Mouse (Mus musculus): ENCODE measurements around the gene Medag. TPM values are rescaled to one million over a fixed set of nuclear protein-coding genes. Genes with fewer than 3 reads are reported as not detected.

Medag gene
- polyA plus RNA-seq, 1 experiment from 2014 or later: 0.24 TPM

DNA sequence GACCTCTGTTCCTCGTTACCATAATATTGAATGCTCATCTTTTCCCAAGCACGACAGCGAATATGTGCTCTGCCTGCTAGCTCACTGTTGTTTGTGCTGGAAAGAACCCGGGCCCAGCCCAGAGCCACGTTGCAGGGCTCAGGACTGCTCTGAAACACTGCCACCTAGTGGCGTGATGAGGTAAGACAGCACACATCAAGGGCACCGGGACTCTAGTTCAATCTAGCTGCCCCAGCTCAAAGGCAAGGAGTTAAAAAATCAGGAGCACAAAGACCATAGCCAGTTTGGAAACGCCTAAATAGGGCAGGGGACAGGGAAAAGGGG, 35.7 kb upstream of the Medag start:
- 0 out of 2 replicates have a peak overlapping the region, but pooled peaks have one; percentile 11 for H3K4me2 ChIP-seq (ENCODE audit: low read length)

DNA sequence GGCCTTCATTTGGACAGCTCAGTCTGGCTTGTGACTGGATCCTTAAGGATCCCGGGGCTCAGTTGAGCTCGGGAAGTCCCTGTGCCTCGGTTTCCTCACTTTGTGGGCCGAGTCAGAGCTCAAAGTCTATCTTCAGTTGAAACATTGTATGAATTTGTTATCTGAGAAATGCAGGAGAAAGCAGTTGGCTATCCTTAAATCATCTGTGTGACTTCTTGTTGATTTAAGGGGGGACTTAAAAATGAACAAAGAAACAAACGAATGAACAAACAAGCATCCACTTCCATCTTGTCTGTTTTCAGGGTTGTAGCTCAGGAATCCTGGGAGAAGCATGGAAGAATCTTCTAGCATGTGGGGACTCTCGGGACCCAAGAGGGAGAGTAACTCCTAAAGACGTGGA, 35.2 kb upstream of the Medag start:
- Histone ChIP-seq H3K27me3 (ENCODE audit: insufficient read depth, low read length) (no peaks in the 10 kb centered on the region), H3K9me3 (replicated peaks; ENCODE audit: low read length) (no peaks in the 10 kb centered on the region), H3K36me3 (ENCODE audit: insufficient read depth, low read length) (no peaks in the 10 kb centered on the region), H3K4me1 (replicated peaks; ENCODE audit: insufficient read depth, low read length) (peaks cover 17% of the 10 kb centered on the region), H3K4me2 (ENCODE audit: low read length) (no peak overlapping the region), H3K9ac (ENCODE audit: low read depth, low read length) (no peak overlapping the region), H3K4me3 (replicated peaks; ENCODE audit: low read depth, low read length) (no peak overlapping the region), H3K27ac (no peak overlapping the region)
- DNase-seq (ENCODE audit: low spot score): no peak
- no peak for TF ChIP-seq CTCF (IDR thresholded peaks at IDR 0.05; ENCODE audit: low read depth)
- no peak for ATAC-seq (replicated peaks; ENCODE audit: low FRiP score, low read depth)
- 68% methylated on average over 7 of the region's 7 CpGs for WGBS

More for the DNA sequence above, 35.7 kb upstream of the Medag start:
- Histone ChIP-seq H3K27me3 (ENCODE audit: insufficient read depth, low read length) (no peaks in the 10 kb centered on the region), H3K9me3 (replicated peaks; ENCODE audit: low read length) (no peaks in the 10 kb centered on the region), H3K36me3 (ENCODE audit: insufficient read depth, low read length) (no peaks in the 10 kb centered on the region), H3K4me1 (replicated peaks; ENCODE audit: insufficient read depth, low read length) (peaks cover 17% of the 10 kb centered on the region), H3K27ac (no peak overlapping the region), H3K4me3 (replicated peaks; ENCODE audit: low read depth, low read length) (no peak overlapping the region), H3K9ac (ENCODE audit: low read depth, low read length) (no peak overlapping the region)
- DNase-seq (ENCODE audit: low spot score): peak; percentile 94
- WGBS: under 1% methylated on average over 8 of the region's 8 CpGs
- peak; percentile 74 for ATAC-seq (replicated peaks; ENCODE audit: low FRiP score, low read depth)
- peak; percentile 98 for TF ChIP-seq CTCF (IDR thresholded peaks at IDR 0.05; ENCODE audit: low read depth)

DNA sequence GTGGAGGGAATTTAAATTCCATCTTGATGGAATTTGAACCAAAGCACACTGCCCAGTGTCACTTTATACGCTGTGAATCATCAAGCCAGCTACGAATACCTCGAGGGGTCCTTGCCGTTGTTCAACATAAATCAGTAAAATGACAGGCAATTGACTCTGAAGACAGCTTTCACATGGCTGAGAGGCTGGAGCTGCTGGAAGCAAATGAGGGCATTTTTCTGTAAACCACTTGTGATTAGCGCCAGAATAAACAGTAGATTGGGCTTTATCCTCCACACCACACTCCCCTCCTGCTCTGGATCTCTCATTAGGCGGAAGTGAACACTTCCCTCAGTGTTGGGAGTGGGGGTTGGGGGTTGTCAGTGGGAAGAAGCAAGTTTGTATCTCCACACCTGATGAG, 34.3 kb upstream of the Medag start:
- no peak for TF ChIP-seq CTCF (IDR thresholded peaks at IDR 0.05; ENCODE audit: low read depth)
- H3K9me3 ChIP-seq (replicated peaks; ENCODE audit: low read length): no peaks in the 10 kb centered on the region
- no peak overlapping the region for H3K9ac ChIP-seq (ENCODE audit: low read depth, low read length)
- peaks cover 17% of the 10 kb centered on the region for H3K4me1 ChIP-seq (replicated peaks; ENCODE audit: insufficient read depth, low read length)
- ATAC-seq (replicated peaks; ENCODE audit: low FRiP score, low read depth) (no peak), DNase-seq (ENCODE audit: low spot score) (peak; percentile 73)
- no peak overlapping the region for H3K4me3 ChIP-seq (replicated peaks; ENCODE audit: low read depth, low read length)
- no peaks in the 10 kb centered on the region for H3K27me3 ChIP-seq (ENCODE audit: insufficient read depth, low read length)
- 0 out of 2 replicates have a peak overlapping the region, but pooled peaks have one; percentile 1 for H3K27ac ChIP-seq
- no peak overlapping the region for H3K4me2 ChIP-seq (ENCODE audit: low read length)
- no peaks in the 10 kb centered on the region for H3K36me3 ChIP-seq (ENCODE audit: insufficient read depth, low read length)
- 9% methylated on average over 6 of the region's 6 CpGs for WGBS

DNA sequence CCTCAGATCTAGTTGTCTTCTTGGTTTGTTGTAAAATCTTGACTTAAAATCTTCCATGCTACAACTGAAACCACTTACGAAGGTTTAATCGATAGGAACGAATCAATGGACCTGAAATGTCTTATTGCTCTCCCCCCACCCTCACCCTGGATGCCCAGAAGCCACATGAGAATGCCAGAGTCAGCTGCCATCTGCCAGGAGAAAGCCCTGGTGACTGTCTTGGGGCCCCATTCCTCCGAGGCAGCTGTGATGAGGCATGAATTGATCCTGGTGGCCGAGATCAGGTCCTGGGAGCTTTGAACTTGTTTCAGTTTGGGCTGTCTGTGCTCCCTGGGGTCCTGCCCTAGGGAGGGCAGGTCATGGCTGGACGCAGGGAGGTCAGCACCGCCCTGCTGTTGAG, 33.0 kb upstream of the Medag start:
- Histone ChIP-seq H3K4me2 (ENCODE audit: low read length) (no peak overlapping the region), H3K27me3 (ENCODE audit: insufficient read depth, low read length) (no peaks in the 10 kb centered on the region), H3K4me3 (replicated peaks; ENCODE audit: low read depth, low read length) (no peak overlapping the region), H3K36me3 (ENCODE audit: insufficient read depth, low read length) (no peaks in the 10 kb centered on the region), H3K4me1 (replicated peaks; ENCODE audit: insufficient read depth, low read length) (peaks cover 13% of the 10 kb centered on the region), H3K9ac (ENCODE audit: low read depth, low read length) (no peak overlapping the region), H3K9me3 (replicated peaks; ENCODE audit: low read length) (no peaks in the 10 kb centered on the region), H3K27ac (no peak overlapping the region)
- no peak for TF ChIP-seq CTCF (IDR thresholded peaks at IDR 0.05; ENCODE audit: low read depth)
- ATAC-seq (replicated peaks; ENCODE audit: low FRiP score, low read depth): no peak
- DNase-seq (ENCODE audit: low spot score): no peak
- WGBS: 72% methylated on average over 7 of the region's 7 CpGs

DNA sequence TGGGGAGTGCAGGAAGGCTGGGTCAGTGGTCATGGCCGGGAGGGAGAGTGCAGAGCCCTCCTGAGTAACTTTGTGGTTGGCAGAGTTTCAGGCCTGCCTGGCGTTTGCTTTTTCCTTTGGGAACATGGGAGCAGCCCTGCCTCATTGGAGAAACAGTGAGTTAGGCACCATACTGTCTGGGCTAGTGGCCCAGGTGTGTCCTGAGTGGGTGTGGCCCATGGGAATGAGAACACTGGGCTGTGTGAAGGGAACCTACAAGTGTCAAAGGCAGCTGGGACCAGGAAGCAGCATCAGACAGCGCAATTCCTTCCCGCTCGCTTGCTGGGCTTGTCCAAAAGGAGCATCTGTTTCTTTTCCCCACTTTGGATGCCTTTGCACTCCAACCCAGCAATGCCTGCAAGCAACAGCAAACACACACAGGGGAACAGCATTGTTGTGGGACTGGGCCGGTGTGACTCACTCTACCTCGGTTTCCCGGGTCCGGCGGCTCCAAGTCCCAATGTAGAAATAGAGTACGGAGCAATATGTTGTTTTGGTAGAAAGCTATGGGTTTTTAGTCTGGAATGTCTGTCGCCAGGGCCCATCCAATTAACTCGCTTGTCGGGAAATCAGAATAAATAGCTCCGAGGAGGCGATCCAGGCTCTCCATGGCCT, 32.3 kb upstream of the Medag start:
- Histone ChIP-seq H3K27me3 (ENCODE audit: insufficient read depth, low read length) (no peaks in the 10 kb centered on the region), H3K36me3 (ENCODE audit: insufficient read depth, low read length) (no peaks in the 10 kb centered on the region), H3K27ac (no peak overlapping the region), H3K9me3 (replicated peaks; ENCODE audit: low read length) (no peaks in the 10 kb centered on the region), H3K4me2 (ENCODE audit: low read length) (no peak overlapping the region), H3K4me1 (replicated peaks; ENCODE audit: insufficient read depth, low read length) (peaks cover 8% of the 10 kb centered on the region; the same call in 1 of the 2 replicates), H3K9ac (ENCODE audit: low read depth, low read length) (no peak overlapping the region), H3K4me3 (replicated peaks; ENCODE audit: low read depth, low read length) (no peak overlapping the region)
- DNase-seq (ENCODE audit: low spot score) (no peak), ATAC-seq (replicated peaks; ENCODE audit: low FRiP score, low read depth) (no peak)
- WGBS: 76% methylated on average over 16 of the region's 16 CpGs
- TF ChIP-seq CTCF (IDR thresholded peaks at IDR 0.05; ENCODE audit: low read depth): no peak

DNA sequence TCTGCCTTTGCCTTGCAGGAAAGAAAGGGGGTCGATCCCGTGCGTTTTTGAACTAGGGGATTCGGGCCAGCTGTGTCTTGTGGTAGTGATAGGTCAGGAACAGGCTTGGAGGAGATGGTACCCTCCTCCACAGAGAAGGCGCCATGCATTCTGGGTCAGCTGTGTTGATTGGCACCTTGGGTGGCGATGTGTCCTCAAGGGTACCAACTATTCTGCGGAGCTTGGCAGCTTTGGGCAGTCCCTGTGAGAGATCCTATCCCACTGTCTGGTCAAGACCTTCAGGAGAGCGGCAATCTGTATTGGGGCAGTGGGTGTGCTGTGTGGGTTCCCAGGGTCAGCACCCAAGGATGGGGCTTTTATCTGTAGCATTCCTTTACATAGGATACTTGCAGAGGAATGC, 31.7 kb upstream of the Medag start:
- Histone ChIP-seq H3K27ac (no peak overlapping the region), H3K27me3 (ENCODE audit: insufficient read depth, low read length) (no peaks in the 10 kb centered on the region), H3K4me3 (replicated peaks; ENCODE audit: low read depth, low read length) (no peak overlapping the region), H3K36me3 (ENCODE audit: insufficient read depth, low read length) (no peaks in the 10 kb centered on the region), H3K9ac (ENCODE audit: low read depth, low read length) (no peak overlapping the region), H3K4me2 (ENCODE audit: low read length) (no peak overlapping the region), H3K4me1 (replicated peaks; ENCODE audit: insufficient read depth, low read length) (peaks cover 8% of the 10 kb centered on the region; the same call in 1 of the 2 replicates), H3K9me3 (replicated peaks; ENCODE audit: low read length) (no peaks in the 10 kb centered on the region)
- ATAC-seq (replicated peaks; ENCODE audit: low FRiP score, low read depth): no peak
- DNase-seq (ENCODE audit: low spot score): no peak
- TF ChIP-seq CTCF (IDR thresholded peaks at IDR 0.05; ENCODE audit: low read depth): no peak
- 90% methylated on average over 8 of the region's 8 CpGs for WGBS

Measured in kidney, postnatal 0 days (tissue).